ENCODE assay signal across 19 mouse cellular contexts in genomic region chr4:10707016-10707657, GRCm38 (mm10).
DNase-seq lines count a peak whose midpoint lies in the region; ATAC-seq lines count a peak whose summit lies in the region.
"Had no signal": no experiment of that assay in that cellular context is flagged by ENCODE, and none has a peak within 500 bp of the region (broad histone marks: within the 10 kb centered on the region; RNA-seq: fewer than 3 reads in every experiment).

No protein-coding gene starts in this region.

- no peaks in the 10 kb centered on the region for H3K27me3 ChIP-seq in hindbrain, embryonic 16.5 days (replicated peaks; ENCODE audit: control insufficient read depth, insufficient read depth, low read length)
- no peaks in the 10 kb centered on the region for H3K27me3 ChIP-seq in hindbrain, embryonic 13.5 days
- H3K27me3 ChIP-seq in limb, embryonic 15.5 days: no peaks in the 10 kb centered on the region
- H3K27me3 ChIP-seq in midbrain, embryonic 14.5 days (ENCODE audit: control insufficient read depth, insufficient read depth, low read length): no peaks in the 10 kb centered on the region
- H3K27me3 ChIP-seq: forebrain, embryonic 13.5 days; intestine, embryonic 15.5 days had no signal

- H3K4me3 ChIP-seq in hindbrain, embryonic 16.5 days (ENCODE audit: low read length): no peak overlapping the region
- no peak overlapping the region for H3K4me3 ChIP-seq in hindbrain, embryonic 13.5 days
- H3K4me3 ChIP-seq in limb, embryonic 15.5 days: no peak overlapping the region
- H3K4me3 ChIP-seq in midbrain, embryonic 14.5 days (replicated peaks; ENCODE audit: low read depth, low read length): no peak overlapping the region
- H3K4me3 ChIP-seq: forebrain, embryonic 13.5 days; intestine, embryonic 15.5 days; layer of hippocampus, adult 2 months; left cerebral cortex, adult 2 months had no signal

- no peaks in the 10 kb centered on the region for H3K4me1 ChIP-seq in hindbrain, embryonic 16.5 days (ENCODE audit: control insufficient read depth, insufficient read depth, low read depth, low read length)
- no peaks in the 10 kb centered on the region for H3K4me1 ChIP-seq in hindbrain, embryonic 13.5 days (replicated peaks)
- H3K4me1 ChIP-seq in limb, embryonic 15.5 days: peaks cover 18% of the 10 kb centered on the region
- H3K4me1 ChIP-seq in midbrain, embryonic 14.5 days (ENCODE audit: control insufficient read depth, insufficient read depth, low read length): no peaks in the 10 kb centered on the region
- H3K4me1 ChIP-seq: intestine, embryonic 15.5 days had no signal

- H3K9me3 ChIP-seq in hindbrain, embryonic 16.5 days (ENCODE audit: control insufficient read depth, low read length): no peaks in the 10 kb centered on the region
- H3K9me3 ChIP-seq in hindbrain, embryonic 13.5 days: no peaks in the 10 kb centered on the region
- H3K9me3 ChIP-seq in limb, embryonic 15.5 days: no peaks in the 10 kb centered on the region
- H3K9me3 ChIP-seq in midbrain, embryonic 14.5 days (ENCODE audit: control insufficient read depth, low read length): no peaks in the 10 kb centered on the region
- H3K9me3 ChIP-seq: forebrain, embryonic 13.5 days; intestine, embryonic 15.5 days had no signal

- H3K9ac ChIP-seq in hindbrain, embryonic 16.5 days (ENCODE audit: low read depth, low read length): no peak overlapping the region
- H3K9ac ChIP-seq in hindbrain, embryonic 13.5 days: no peak overlapping the region
- no peak overlapping the region for H3K9ac ChIP-seq in limb, embryonic 15.5 days
- H3K9ac ChIP-seq in midbrain, embryonic 14.5 days (replicated peaks; ENCODE audit: low read length): no peak overlapping the region
- H3K9ac ChIP-seq: forebrain, embryonic 13.5 days; hindbrain, embryonic 14.5 days; intestine, embryonic 15.5 days; liver, embryonic 14.5 days had no signal

- whole genome bisulfite sequencing in hindbrain, embryonic 16.5 days: 61% methylated on average over 7 of the region's 7 CpGs
- WGBS in hindbrain, embryonic 13.5 days: 71% methylated on average over 7 of the region's 7 CpGs
- 44% methylated on average over 7 of the region's 7 CpGs for WGBS in limb, embryonic 15.5 days
- 85% methylated on average over 7 of the region's 7 CpGs for WGBS in midbrain, embryonic 14.5 days

- H3K4me2 ChIP-seq in hindbrain, embryonic 16.5 days (ENCODE audit: low read length): no peak overlapping the region
- no peak overlapping the region for H3K4me2 ChIP-seq in hindbrain, embryonic 13.5 days
- H3K4me2 ChIP-seq in limb, embryonic 15.5 days: no peak overlapping the region
- H3K4me2 ChIP-seq in midbrain, embryonic 14.5 days (ENCODE audit: low read length): no peak overlapping the region
- H3K4me2 ChIP-seq: forebrain, embryonic 13.5 days; hindbrain, embryonic 14.5 days; intestine, embryonic 15.5 days had no signal

- H3K27ac ChIP-seq in hindbrain, embryonic 16.5 days (ENCODE audit: low read depth, low read length): no peak overlapping the region
- H3K27ac ChIP-seq in hindbrain, embryonic 13.5 days: no peak overlapping the region
- peak overlapping the region; percentile 18; the same call in 1 of the 2 replicates for H3K27ac ChIP-seq in limb, embryonic 15.5 days
- H3K27ac ChIP-seq in midbrain, embryonic 14.5 days (replicated peaks; ENCODE audit: low read depth, low read length): no peak overlapping the region
- H3K27ac ChIP-seq: forebrain, embryonic 13.5 days; hindbrain, embryonic 14.5 days; intestine, embryonic 15.5 days; layer of hippocampus, adult 2 months; left cerebral cortex, adult 2 months; liver, embryonic 14.5 days; macrophage had no signal

- DNase-seq in right cerebral cortex, postnatal 10 days (ENCODE audit: low spot score in 2 of 2): peak; percentile 27 to 33
- no peak for DNase-seq in right cerebral cortex, postnatal 14 days
- DNase-seq in adrenal gland, postnatal 14 days: peak; percentile 43
- DNase-seq in midbrain, embryonic 14.5 days: no peak
- DNase-seq: B cell, adult 2 months; cerebellum, adult 18-20 months; gastrocnemius, postnatal 14 days; lung, adult 2 months; thymus, postnatal 4 days had no signal

- peak; percentile 89 for ATAC-seq in hindbrain, embryonic 16.5 days
- ATAC-seq in hindbrain, embryonic 13.5 days (ENCODE audit: low FRiP score): no peak
- ATAC-seq in limb, embryonic 15.5 days (ENCODE audit: insufficient number of reproducible peaks, low FRiP score, low TSS enrichment, low read depth): no peak
- ATAC-seq in midbrain, embryonic 14.5 days (ENCODE audit: low FRiP score, low TSS enrichment): no peak
- ATAC-seq: intestine, embryonic 15.5 days had no signal

- H3K36me3 ChIP-seq in hindbrain, embryonic 16.5 days (ENCODE audit: control insufficient read depth, insufficient read depth, low read length): no peaks in the 10 kb centered on the region
- H3K36me3 ChIP-seq in hindbrain, embryonic 13.5 days: no peaks in the 10 kb centered on the region
- no peaks in the 10 kb centered on the region for H3K36me3 ChIP-seq in limb, embryonic 15.5 days
- H3K36me3 ChIP-seq in midbrain, embryonic 14.5 days (ENCODE audit: control insufficient read depth, insufficient read depth, low read length): no peaks in the 10 kb centered on the region
- H3K36me3 ChIP-seq: intestine, embryonic 15.5 days had no signal

Comparison
In these comparisons a context has a peak if more than half of its experiments do, and no peak if none do; other contexts are left out.
1. DNase-seq: peak in right cerebral cortex, postnatal 10 days (2 of 2) and adrenal gland, postnatal 14 days (single experiment); none in right cerebral cortex, postnatal 14 days (single experiment) and midbrain, embryonic 14.5 days (single experiment).